Mouse (Mus musculus) bone marrow macrophage, adult 2 months (primary cell): ENCODE measurements around the gene Gatad1. TPM values are rescaled to one million over a fixed set of nuclear protein-coding genes. Genes with fewer than 3 reads are reported as not detected.
A peak's percentile ranks its signal among the peaks of the same experiment; 100 is the strongest.

Experiments
- H3K27ac ChIP-seq: 2 replicates; pipeline ENCODE4 v1.5.1; 2012; ENCODE audit warnings: low read depth, low read length; ENCODE audit not compliant: insufficient read depth
- H3K4me1 ChIP-seq: 2 replicates; pipeline ENCODE4 v1.6.1; 2012; ENCODE audit warnings: low read length; ENCODE audit not compliant: control insufficient read depth, insufficient read depth
- H3K4me3 ChIP-seq: 2 replicates; pipeline ENCODE4 v1.5.1; 2012; ENCODE audit warnings: mild to moderate bottlenecking, low read length, moderate library complexity; ENCODE audit not compliant: insufficient read depth
- CTCF ChIP-seq: IDR thresholded peaks from 2 replicates; pipeline ENCODE4 v1.5.1; 2012; ENCODE audit warnings: low read depth, mild to moderate bottlenecking, low read length, moderate library complexity
- POLR2A ChIP-seq: IDR thresholded peaks from 2 replicates; pipeline ENCODE4 v1.6.1; 2012; ENCODE audit warnings: mild to moderate bottlenecking, low read depth, low read length, borderline replicate concordance
- polyA plus RNA-seq: library from polyadenylated mRNA; stranded (reverse); fragments of >200 nt; gene quantifications from 2 replicates; pipeline ENCODE4 v1.2.4, GENCODE M21; 2012; ENCODE audit not compliant: missing spikeins, insufficient read depth, insufficient read length

The Gatad1 gene
- polyA plus RNA-seq = 76.2 and 81.2 TPM in 2 replicates

DNA sequence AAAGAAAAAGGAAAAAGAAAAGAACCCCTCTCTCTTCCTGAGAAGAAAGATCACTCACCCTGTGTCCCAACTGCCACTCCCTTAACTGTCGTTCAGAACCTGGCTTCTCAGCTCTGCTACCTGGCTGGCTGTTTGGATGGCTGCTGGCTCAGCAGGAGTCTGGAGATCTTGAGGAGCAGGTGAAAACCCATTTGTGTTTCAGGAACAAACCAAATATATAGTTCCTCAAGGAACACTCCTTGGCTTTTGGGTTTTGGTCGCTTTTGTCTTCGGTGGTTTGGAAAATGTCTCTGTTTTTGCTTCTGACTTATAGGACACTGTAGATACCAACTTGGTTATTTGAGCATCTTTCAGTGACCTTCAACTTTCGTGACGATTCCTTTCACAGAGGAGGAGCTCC is at the start of gene Gatad1:
Gene Gatad1 (minus strand): TSS at position 101 of the 400 bp plus-strand sequence.
- TF ChIP-seq CTCF (no peak), POLR2A (no peak)
- no peak within 1 kb of the TSS for H3K4me3 ChIP-seq
- H3K27ac ChIP-seq = no peak within 1 kb of the TSS
- 0 out of 2 replicates have a peak, but pooled peaks cover 2% of the 10 kb centered on the region for H3K4me1 ChIP-seq

DNA sequence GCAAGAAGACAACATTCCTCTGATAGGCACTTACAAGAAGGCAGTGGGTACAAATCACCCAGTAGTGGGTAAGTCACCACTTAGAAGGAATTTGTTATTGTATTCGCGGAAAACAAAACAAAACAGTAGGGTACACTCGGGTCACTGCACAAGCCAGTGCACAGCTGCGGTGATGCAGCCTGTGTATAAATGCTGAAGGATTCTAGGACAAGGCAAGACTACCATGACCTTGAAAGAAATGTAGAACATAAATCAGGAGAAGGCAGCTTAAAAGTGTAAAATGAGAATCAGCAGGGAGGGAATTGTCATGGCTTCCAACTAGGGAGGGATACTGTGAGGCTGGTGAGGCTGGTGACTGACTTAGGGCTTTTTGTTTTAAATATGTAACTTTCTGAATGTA is 45.2 kb upstream of the Gatad1 start:
- Histone ChIP-seq H3K27ac (no peak overlapping the region), H3K4me1 (no peaks in the 10 kb centered on the region), H3K4me3 (no peak overlapping the region)
- TF ChIP-seq CTCF (no peak), POLR2A (no peak)

DNA sequence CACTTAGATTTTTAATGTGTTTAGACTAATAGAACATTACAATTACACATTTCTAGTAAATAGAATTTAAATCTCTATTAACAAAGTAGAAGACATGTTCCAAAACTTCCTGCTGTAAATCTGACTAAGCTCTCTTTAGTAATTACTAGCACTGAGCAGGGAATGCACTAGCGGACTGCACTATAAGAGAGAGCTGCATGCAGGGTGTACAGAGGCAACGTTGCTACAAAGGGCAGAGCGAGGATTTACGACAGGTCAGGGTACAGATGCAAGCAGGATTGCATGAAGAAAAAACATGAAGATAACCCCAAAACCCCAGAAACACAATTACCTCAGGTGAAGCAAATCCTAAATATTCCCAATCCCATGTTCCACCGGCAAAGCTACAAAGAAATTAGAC is 43.0 kb upstream of the Gatad1 start:
- TF ChIP-seq CTCF (no peak), POLR2A (no peak)
- H3K27ac ChIP-seq = no peak overlapping the region
- H3K4me3 ChIP-seq = no peak overlapping the region
- H3K4me1 ChIP-seq = 0 out of 2 replicates have a peak, but pooled peaks cover 3% of the 10 kb centered on the region

DNA sequence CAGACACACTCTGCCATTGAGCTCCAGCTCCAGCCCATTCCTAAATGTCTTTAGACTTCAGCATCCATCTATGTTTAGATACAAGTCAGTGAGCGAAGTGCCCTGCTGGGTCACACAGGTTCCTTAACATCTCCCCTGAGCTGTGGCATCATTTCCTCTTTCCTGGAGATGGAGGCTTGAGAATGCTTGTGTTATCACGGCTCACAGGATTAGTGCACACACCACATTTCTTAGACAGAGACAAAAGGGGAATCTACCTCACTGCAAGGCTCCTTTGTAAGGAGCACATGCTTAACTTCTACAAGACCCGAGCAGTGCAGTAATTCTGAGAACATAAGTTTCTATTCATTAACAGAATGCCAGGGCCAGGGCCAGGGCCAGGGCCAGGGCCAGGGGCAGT is 39.0 kb upstream of the Gatad1 start:
- no peak overlapping the region for H3K4me3 ChIP-seq
- no peak for TF ChIP-seq CTCF
- no peak for TF ChIP-seq POLR2A
- no peak overlapping the region for H3K27ac ChIP-seq
- 0 out of 2 replicates have a peak, but pooled peaks cover 3% of the 10 kb centered on the region for H3K4me1 ChIP-seq

DNA sequence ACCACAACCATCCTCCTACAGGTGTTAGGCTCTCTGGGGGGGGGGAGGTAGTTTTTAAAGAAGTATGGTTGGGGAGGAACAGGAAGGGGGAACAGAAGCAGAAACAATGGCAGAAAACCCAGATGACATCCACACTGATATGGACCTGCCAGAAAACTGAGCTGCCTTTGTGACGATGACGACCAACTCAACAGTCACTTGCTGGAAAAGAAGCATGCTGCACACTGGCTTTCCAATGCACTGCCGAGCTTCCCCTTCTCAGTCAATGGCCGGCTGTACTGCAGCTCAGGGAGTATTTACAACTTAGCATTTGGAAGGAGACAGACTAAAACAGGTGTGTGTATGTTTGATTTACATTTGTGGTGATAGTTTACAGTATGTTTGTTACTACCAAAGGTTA is 38.2 kb upstream of the Gatad1 start:
- 0 out of 2 replicates have a peak, but pooled peaks cover 3% of the 10 kb centered on the region for H3K4me1 ChIP-seq
- TF ChIP-seq CTCF = no peak
- no peak for TF ChIP-seq POLR2A
- no peak overlapping the region for H3K27ac ChIP-seq
- no peak overlapping the region for H3K4me3 ChIP-seq

DNA sequence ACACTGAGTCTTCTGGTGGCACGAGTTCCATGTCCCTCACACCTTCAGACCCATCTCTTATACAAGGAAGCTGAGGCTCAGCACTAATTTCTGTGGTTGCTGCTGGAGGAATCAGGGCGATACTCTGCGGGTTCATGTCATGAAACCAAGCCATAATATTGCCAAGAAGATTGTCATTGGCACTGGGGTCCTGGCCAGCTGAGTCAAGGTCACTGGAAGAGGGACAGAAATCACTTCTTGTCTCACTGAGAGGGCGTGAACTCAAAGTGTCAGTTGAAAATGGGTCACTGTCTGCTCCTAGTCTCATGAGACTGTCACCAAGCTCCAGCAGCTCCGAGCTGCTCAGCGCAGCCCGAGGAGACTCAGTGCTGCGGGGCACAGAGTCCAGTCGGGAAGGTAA is 36.0 kb upstream of the Gatad1 start:
- Histone ChIP-seq H3K4me1 (peaks cover 15% of the 10 kb centered on the region), H3K4me3 (no peak overlapping the region), H3K27ac (no peak overlapping the region)
- TF ChIP-seq CTCF (no peak), POLR2A (no peak)

DNA sequence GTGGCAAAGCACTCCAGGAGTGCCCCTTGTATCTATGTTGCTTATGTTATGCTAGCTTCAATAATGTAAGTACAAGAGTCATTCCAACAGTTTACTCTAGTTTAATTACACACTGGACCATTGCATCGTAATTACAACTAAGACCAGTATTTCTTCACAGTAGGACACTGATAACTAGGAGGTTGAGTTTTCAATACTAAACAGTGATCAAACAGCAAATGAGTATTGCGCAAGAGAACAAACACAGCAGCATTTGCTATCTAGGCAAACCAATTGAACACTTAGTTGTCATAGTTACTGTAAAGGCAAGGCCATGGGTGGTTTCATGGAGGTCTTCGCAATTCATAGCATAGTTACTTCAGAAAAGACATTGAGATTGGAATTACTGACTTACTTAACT is 34.3 kb upstream of the Gatad1 start:
- H3K27ac ChIP-seq = no peak overlapping the region
- peaks cover 28% of the 10 kb centered on the region for H3K4me1 ChIP-seq
- no peak overlapping the region for H3K4me3 ChIP-seq
- TF ChIP-seq POLR2A (no peak), CTCF (no peak)

DNA sequence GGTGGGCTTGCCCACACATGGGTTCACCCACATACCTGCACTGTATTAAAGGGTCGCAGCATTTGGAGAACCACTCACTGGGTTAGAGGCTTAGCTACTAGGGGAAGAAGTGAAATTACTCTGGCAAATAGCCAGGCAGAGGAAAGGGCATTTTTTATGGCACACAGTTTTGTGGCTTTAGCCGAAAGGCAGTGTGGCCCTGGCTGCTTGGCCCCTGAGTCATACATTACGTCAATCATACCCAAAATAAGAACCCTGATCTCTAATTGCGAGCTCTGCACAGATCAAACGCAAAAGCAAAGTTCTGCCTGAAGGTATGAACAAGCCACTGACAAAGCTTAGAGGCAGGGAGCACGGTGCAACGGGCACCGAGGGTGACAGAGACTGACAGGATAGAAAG is 31.3 kb upstream of the Gatad1 start:
- Histone ChIP-seq H3K27ac (peak overlapping the region; percentile 32; the same call in 1 of the 2 replicates), H3K4me1 (peaks cover 26% of the 10 kb centered on the region), H3K4me3 (peak overlapping the region; percentile 5; the same call in 1 of the 2 replicates)
- TF ChIP-seq POLR2A (no peak), CTCF (no peak)

DNA sequence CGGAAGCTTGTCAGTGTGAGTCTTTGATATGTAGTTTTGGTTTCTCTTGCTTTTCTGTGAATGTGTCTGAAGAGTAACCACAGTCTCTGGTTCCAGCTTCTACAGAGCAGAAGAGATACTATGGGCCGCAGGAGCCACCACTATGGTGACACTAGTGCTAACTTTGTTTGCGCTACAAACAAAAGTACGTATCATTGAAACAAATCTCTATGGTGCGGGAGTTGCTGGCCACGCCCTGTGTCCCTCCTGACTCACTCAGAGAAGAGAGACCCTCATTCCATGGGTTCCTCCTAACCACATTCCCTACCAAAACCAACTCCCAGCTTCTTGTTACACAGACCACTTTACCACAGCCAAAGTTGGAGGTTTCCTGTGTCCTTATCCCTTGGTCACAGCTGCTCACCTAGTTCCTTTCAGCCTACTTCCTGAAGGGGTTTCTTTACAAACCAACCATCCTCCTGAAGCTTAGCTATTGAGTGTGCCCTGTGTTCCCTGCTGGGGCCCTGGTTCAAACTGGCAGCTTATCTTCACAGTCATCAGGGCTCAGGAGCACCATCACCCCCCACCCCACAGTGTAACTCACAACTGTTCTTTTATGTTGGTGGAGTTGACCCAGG is 13.1 kb upstream of the Gatad1 start:
- TF ChIP-seq CTCF (no peak), POLR2A (no peak)
- H3K27ac ChIP-seq = no peak overlapping the region
- no peak overlapping the region for H3K4me3 ChIP-seq
- no peaks in the 10 kb centered on the region for H3K4me1 ChIP-seq

DNA sequence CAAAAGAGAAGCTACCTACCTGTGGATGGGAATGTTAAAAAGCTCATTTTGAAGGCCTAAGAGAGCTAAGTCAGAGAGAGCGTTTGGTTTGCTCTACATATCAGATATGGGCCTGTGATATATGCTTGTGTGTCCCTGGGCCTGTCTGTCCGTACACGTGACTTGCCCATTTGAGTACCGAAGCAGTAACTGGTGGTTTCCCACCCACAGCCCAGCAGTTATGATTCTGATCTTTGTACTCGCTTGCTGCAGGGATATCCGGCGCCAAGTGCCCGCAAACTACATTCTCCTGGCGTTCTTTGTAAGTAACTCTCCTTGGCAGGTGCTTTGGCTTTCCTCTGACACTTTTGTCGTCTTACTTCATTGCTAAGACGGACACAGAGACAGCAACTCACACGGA is 9.6 kb upstream of the Gatad1 start:
- TF ChIP-seq CTCF = no peak
- TF ChIP-seq POLR2A = no peak
- Histone ChIP-seq H3K4me1 (no peaks in the 10 kb centered on the region), H3K4me3 (no peak overlapping the region)

More for the DNA sequence above, 9.6 kb upstream of the Gatad1 start:
- H3K27ac ChIP-seq = no peak overlapping the region
